In genomic region chr3:121617351-121617750, GRCm38 (mm10) we compare ENCODE assay signal across 33 mouse cellular contexts. TPM values are rescaled to one million over a fixed set of nuclear protein-coding genes. Genes with fewer than 3 reads are reported as not detected.
DNase-seq lines count a peak whose midpoint lies in the region; ATAC-seq and TF ChIP-seq lines count a peak whose summit lies in the region.
"Had no signal": no experiment of that assay in that cellular context is flagged by ENCODE, and none has a peak within 500 bp of the region (broad histone marks: within the 10 kb centered on the region; RNA-seq: fewer than 3 reads in every experiment).

No protein-coding gene starts in this region.

- POLR2A ChIA-PET in Patski (lab: Charles Lee) = interaction anchor here (0.8 to 3.2 kb wide), 5 partner anchors 23 to 107 kb away, joined by 3 to 15 read pairs (median 5); partner anchors contain the start of gene F3

- peak overlapping the region; percentile 47; the same call in 1 of the 2 replicates for H3K27ac ChIP-seq in lung, embryonic 15.5 days
- peak overlapping the region; percentile 80 for H3K27ac ChIP-seq in lung, postnatal 0 days (ENCODE audit: low read length)
- H3K27ac ChIP-seq: embryonic facial prominence, embryonic 15.5 days; hindbrain, embryonic 15.5 days; intestine, embryonic 15.5 days; liver, embryonic 13.5 days; stomach, embryonic 15.5 days had no signal

- no peaks in the 10 kb centered on the region for H3K9me3 ChIP-seq in lung, embryonic 15.5 days
- H3K9me3 ChIP-seq in lung, postnatal 0 days (ENCODE audit: low read length) = no peaks in the 10 kb centered on the region
- H3K9me3 ChIP-seq: embryonic facial prominence, embryonic 15.5 days; hindbrain, embryonic 15.5 days; intestine, embryonic 15.5 days; liver, embryonic 13.5 days; stomach, embryonic 15.5 days had no signal

- no peak overlapping the region for H3K4me2 ChIP-seq in lung, embryonic 15.5 days
- H3K4me2 ChIP-seq in lung, postnatal 0 days (replicated peaks; ENCODE audit: low read depth, low read length) = no peak overlapping the region
- H3K4me2 ChIP-seq: embryonic facial prominence, embryonic 15.5 days; hindbrain, embryonic 15.5 days; intestine, embryonic 15.5 days; liver, embryonic 13.5 days; stomach, embryonic 15.5 days had no signal

- H3K4me1 ChIP-seq in lung, embryonic 15.5 days = peaks cover 7% of the 10 kb centered on the region; the same call in 1 of the 2 replicates
- peaks cover 4% of the 10 kb centered on the region; the same call in 1 of the 2 replicates for H3K4me1 ChIP-seq in lung, postnatal 0 days (ENCODE audit: insufficient read depth, low read depth, low read length)
- H3K4me1 ChIP-seq: embryonic facial prominence, embryonic 15.5 days; hindbrain, embryonic 15.5 days; intestine, embryonic 15.5 days; liver, embryonic 13.5 days; stomach, embryonic 15.5 days had no signal

- no peak for TF ChIP-seq CTCF in Patski (IDR thresholded peaks at IDR 0.05)
- no peak for TF ChIP-seq CTCF in lung, postnatal 0 days (IDR thresholded peaks at IDR 0.05)

- no peak overlapping the region for H3K9ac ChIP-seq in lung, embryonic 15.5 days
- H3K9ac ChIP-seq in lung, postnatal 0 days (replicated peaks; ENCODE audit: low read depth) = no peak overlapping the region
- H3K9ac ChIP-seq: embryonic facial prominence, embryonic 15.5 days; hindbrain, embryonic 15.5 days; intestine, embryonic 15.5 days; liver, embryonic 13.5 days; stomach, embryonic 15.5 days had no signal

- H3K4me3 ChIP-seq in lung, embryonic 15.5 days = no peak overlapping the region
- no peak overlapping the region for H3K4me3 ChIP-seq in lung, postnatal 0 days (ENCODE audit: low read depth, low read length)
- H3K4me3 ChIP-seq: embryonic facial prominence, embryonic 15.5 days; hindbrain, embryonic 15.5 days; intestine, embryonic 15.5 days; liver, embryonic 13.5 days; stomach, embryonic 15.5 days had no signal

- WGBS in lung, embryonic 15.5 days = 24% methylated on average over 7 of the region's 7 CpGs
- WGBS in lung, postnatal 0 days = 26% methylated on average over 7 of the region's 7 CpGs

- 0 out of 2 replicates have a peak, but pooled peaks have one; percentile 27 for ATAC-seq in lung, embryonic 15.5 days (ENCODE audit: borderline replicate concordance, extremely low read depth, low FRiP score, low TSS enrichment)
- peak; percentile 72 for ATAC-seq in Patski
- ATAC-seq in lung, postnatal 0 days = peak; percentile 89
- ATAC-seq: intestine, embryonic 15.5 days; midbrain, embryonic 16.5 days had no signal

- no peak for DNase-seq in lung, postnatal 14 days
- DNase-seq in Patski (ENCODE audit: low read depth, low spot score) = no peak
- peak; percentile 91 for DNase-seq in lung, postnatal 0 days (ENCODE audit: low spot score)
- DNase-seq in kidney, postnatal 36 days = no peak
- no peak for DNase-seq in adrenal gland, adult 18-20 months (ENCODE audit: low spot score in 2 of 2)
- DNase-seq in spleen, adult 12 weeks (ENCODE audit: low spot score) = no peak
- DNase-seq: adrenal gland, postnatal 25 days; cerebellum, adult 8-10 months; cerebellum, postnatal 36 days; embryo, embryonic 11 days; gastrocnemius, postnatal 36 days; kidney, adult 9 months; kidney, postnatal 14 days; liver, embryonic 13.5 days; right cerebral cortex, postnatal 4 days; thymus, postnatal 36 days had no signal

- CTCF ChIA-PET in Patski (lab: Charles Lee) = interaction anchor here (0.8 to 4.9 kb wide), 20 partner anchors 10 to 119 kb away, joined by 3 to 26 read pairs (median 4); partner anchors contain the start of gene F3

- no peaks in the 10 kb centered on the region for H3K27me3 ChIP-seq in lung, embryonic 15.5 days
- no peaks in the 10 kb centered on the region for H3K27me3 ChIP-seq in Patski
- H3K27me3 ChIP-seq in lung, postnatal 0 days (replicated peaks; ENCODE audit: insufficient read depth, low read length) = no peaks in the 10 kb centered on the region
- H3K27me3 ChIP-seq: embryonic facial prominence, embryonic 15.5 days; hindbrain, embryonic 15.5 days; intestine, embryonic 15.5 days; liver, embryonic 13.5 days; stomach, embryonic 15.5 days had no signal

- no peaks in the 10 kb centered on the region for H3K36me3 ChIP-seq in lung, embryonic 15.5 days
- H3K36me3 ChIP-seq in lung, postnatal 0 days (ENCODE audit: insufficient read depth, low read length) = no peaks in the 10 kb centered on the region
- H3K36me3 ChIP-seq: embryonic facial prominence, embryonic 15.5 days; hindbrain, embryonic 15.5 days; intestine, embryonic 15.5 days; liver, embryonic 13.5 days; stomach, embryonic 15.5 days had no signal

- peak; percentile 100 for TF ChIP-seq EP300 in lung, postnatal 0 days (IDR thresholded peaks at IDR 0.05)

- in situ Hi-C loops in Patski (cut with MboI; ENCODE audit: low pct_unique_long_range_greater_than_20kb) = no loop called here

RNA-seq across cellular contexts. Expression of gene 4930432M17Rik, which starts 53.2 kb away (rescaled TPM):
- not detected in 2 replicates for polyA plus RNA-seq in lung, embryonic 15.5 days (2015; fragmentation: Nextera tagmentation; extraction: Ambion mirVana)
- polyA plus RNA-seq in Patski (2021) = not detected
- polyA plus RNA-seq in lung, postnatal 0 days (2015; fragmentation: Nextera tagmentation; extraction: Ambion mirVana) = not detected in 2 replicates
- not detected for total RNA-seq in adrenal gland, adult 18-20 months (2021)
- total RNA-seq: adrenal gland, postnatal 25 days; ES-E14; gastrocnemius, postnatal 36 days; heart, adult 8-10 months; hematopoietic stem cell, adult 5-6 weeks; layer of hippocampus, adult 8-10 months; left cerebral cortex, postnatal 36 days; megakaryocyte-erythroid progenitor cell, adult 5-6 weeks had no signal
- polyA plus RNA-seq: brain, embryonic 14.5 days; embryonic facial prominence, embryonic 15.5 days; forebrain, embryonic 11.5 days; heart, embryonic 16.5 days; hindbrain, embryonic 15.5 days; intestine, embryonic 15.5 days; limb, embryonic 14.5 days; liver, embryonic 13.5 days; midbrain, embryonic 16.5 days; neural tube, embryonic 14.5 days; stomach, embryonic 15.5 days had no signal

Comparison
In these comparisons a context has a peak if more than half of its experiments do, and no peak if none do; other contexts are left out.
1. ATAC-seq: peak in every context shown above with its lines; median percentile 89 in lung, postnatal 0 days; 72 in Patski; 27 in lung, embryonic 15.5 days.